Mouse (Mus musculus): ENCODE data around the gene Adra2b. TPM values are rescaled to one million over a fixed set of nuclear protein-coding genes. Genes with fewer than 3 reads are reported as not detected.

Adra2b gene
- polyA plus RNA-seq, 1 experiment from 2014 or later = 12.0 TPM

- H3K9me3 ChIP-seq (replicated peaks; ENCODE audit: control insufficient read depth, low read length) = no peaks in the 10 kb centered on the region
- 62% methylated on average over 6 of the region's 6 CpGs for WGBS (ENCODE audit: insufficient replicate concordance)
- H3K9ac ChIP-seq (ENCODE audit: low read depth, low read length) = no peak overlapping the region
- no peak overlapping the region for H3K4me2 ChIP-seq
- peaks cover 12% of the 10 kb centered on the region for H3K4me1 ChIP-seq (ENCODE audit: control insufficient read depth, insufficient read depth, low read length)
- H3K27me3 ChIP-seq (ENCODE audit: control insufficient read depth, insufficient read depth, low read length) = no peaks in the 10 kb centered on the region
- no peak overlapping the region for H3K4me3 ChIP-seq (ENCODE audit: low read depth, low read length)
- no peak for ATAC-seq (replicated peaks; ENCODE audit: insufficient number of reproducible peaks, low FRiP score, low TSS enrichment)
- H3K36me3 ChIP-seq (ENCODE audit: control insufficient read depth, insufficient read depth, low read length) = no peaks in the 10 kb centered on the region
- no peak overlapping the region for H3K27ac ChIP-seq (ENCODE audit: low read depth, low read length)
Observed at GRCm38 (mm10) chr2:127411126-127411525, 48.1 kb downstream of the Adra2b start.

- Histone ChIP-seq H3K27ac (ENCODE audit: low read depth, low read length) (no peak overlapping the region), H3K36me3 (ENCODE audit: control insufficient read depth, insufficient read depth, low read length) (no peaks in the 10 kb centered on the region), H3K4me3 (ENCODE audit: low read depth, low read length) (no peak overlapping the region), H3K4me2 (no peak overlapping the region), H3K4me1 (ENCODE audit: control insufficient read depth, insufficient read depth, low read length) (peaks cover 12% of the 10 kb centered on the region), H3K27me3 (ENCODE audit: control insufficient read depth, insufficient read depth, low read length) (no peaks in the 10 kb centered on the region), H3K9me3 (replicated peaks; ENCODE audit: control insufficient read depth, low read length) (no peaks in the 10 kb centered on the region), H3K9ac (ENCODE audit: low read depth, low read length) (no peak overlapping the region)
- ATAC-seq (replicated peaks; ENCODE audit: insufficient number of reproducible peaks, low FRiP score, low TSS enrichment) = no peak
- WGBS (ENCODE audit: insufficient replicate concordance) = 61% methylated on average over 10 of the region's 10 CpGs
Observed at GRCm38 (mm10) chr2:127415806-127416205, 52.8 kb downstream of the Adra2b start.

- WGBS (ENCODE audit: insufficient replicate concordance) = 43% methylated on average over 3 of the region's 3 CpGs
- H3K4me3 ChIP-seq (ENCODE audit: low read depth, low read length) = no peak overlapping the region
- no peak overlapping the region for H3K4me2 ChIP-seq
- no peaks in the 10 kb centered on the region for H3K36me3 ChIP-seq (ENCODE audit: control insufficient read depth, insufficient read depth, low read length)
- H3K27me3 ChIP-seq (ENCODE audit: control insufficient read depth, insufficient read depth, low read length) = no peaks in the 10 kb centered on the region
- no peak overlapping the region for H3K9ac ChIP-seq (ENCODE audit: low read depth, low read length)
- no peaks in the 10 kb centered on the region for H3K9me3 ChIP-seq (replicated peaks; ENCODE audit: control insufficient read depth, low read length)
- peaks cover 4% of the 10 kb centered on the region; the same call in 1 of the 2 replicates for H3K4me1 ChIP-seq (ENCODE audit: control insufficient read depth, insufficient read depth, low read length)
- no peak overlapping the region for H3K27ac ChIP-seq (ENCODE audit: low read depth, low read length)
- ATAC-seq (replicated peaks; ENCODE audit: insufficient number of reproducible peaks, low FRiP score, low TSS enrichment) = no peak
Observed at GRCm38 (mm10) chr2:127416706-127417105, 53.7 kb downstream of the Adra2b start.

Other genes with a start within 250 kb of the Adra2b start
- gene Ncaph, start 229.3 kb upstream of the Adra2b start, polyA plus RNA-seq (2014; fragmentation: Nextera tagmentation; extraction: Ambion mirVana) = 62.6 and 65.2 TPM in 2 replicates
- gene Itpripl1, start 219.8 kb upstream of the Adra2b start, polyA plus RNA-seq (2014; fragmentation: Nextera tagmentation; extraction: Ambion mirVana) = 11.2 TPM in 2 replicates
- 1.5 and 1.8 TPM in 2 replicates for gene 1810024B03Rik, start 154.9 kb upstream of the Adra2b start, polyA plus RNA-seq (2014; fragmentation: Nextera tagmentation; extraction: Ambion mirVana)
- gene Snrnp200, start 154.8 kb upstream of the Adra2b start, polyA plus RNA-seq (2014; fragmentation: Nextera tagmentation; extraction: Ambion mirVana) = 50.5 and 52.9 TPM in 2 replicates
- gene Ciao1, start 115.4 kb upstream of the Adra2b start, polyA plus RNA-seq (2014; fragmentation: Nextera tagmentation; extraction: Ambion mirVana) = 52.8 and 53.7 TPM in 2 replicates
- 13.7 and 18.6 TPM in 2 replicates for gene Tmem127, start 115.3 kb upstream of the Adra2b start, polyA plus RNA-seq (2014; fragmentation: Nextera tagmentation; extraction: Ambion mirVana)
- gene Stard7, start 93.0 kb upstream of the Adra2b start, polyA plus RNA-seq (2014; fragmentation: Nextera tagmentation; extraction: Ambion mirVana) = 101 and 103 TPM in 2 replicates
- gene Dusp2, start 27.0 kb upstream of the Adra2b start, polyA plus RNA-seq (2014; fragmentation: Nextera tagmentation; extraction: Ambion mirVana) = 17.4 and 18.3 TPM in 2 replicates
- gene Astl, start 24.6 kb upstream of the Adra2b start, polyA plus RNA-seq (2014; fragmentation: Nextera tagmentation; extraction: Ambion mirVana) = not detected in 2 replicates
- 0.30 and 0.34 TPM in 2 replicates for gene Gpat2, start 62.0 kb downstream of the Adra2b start, polyA plus RNA-seq (2014; fragmentation: Nextera tagmentation; extraction: Ambion mirVana)
- 30.3 and 30.6 TPM in 2 replicates for gene Fahd2a, start 81.4 kb downstream of the Adra2b start, polyA plus RNA-seq (2014; fragmentation: Nextera tagmentation; extraction: Ambion mirVana)
- gene Kcnip3, start 158.9 kb downstream of the Adra2b start, polyA plus RNA-seq (2014; fragmentation: Nextera tagmentation; extraction: Ambion mirVana) = 2.0 and 2.3 TPM in 2 replicates
- gene Prom2, start 178.3 kb downstream of the Adra2b start, polyA plus RNA-seq (2014; fragmentation: Nextera tagmentation; extraction: Ambion mirVana) = 0.39 TPM in 1 of 2 replicates, not detected in the other
- 3.1 and 4.0 TPM in 2 replicates for gene Zfp661, start 223.9 kb downstream of the Adra2b start, polyA plus RNA-seq (2014; fragmentation: Nextera tagmentation; extraction: Ambion mirVana)
- 132 and 154 TPM in 2 replicates for gene Mrps5, start 224.0 kb downstream of the Adra2b start, polyA plus RNA-seq (2014; fragmentation: Nextera tagmentation; extraction: Ambion mirVana)